Mouse (Mus musculus) MEL (cell line): ENCODE measurements around the gene Col6a5. TPM values are rescaled to one million over a fixed set of nuclear protein-coding genes. Genes with fewer than 3 reads are reported as not detected.

Experiments
- DNase-seq: peaks from one replicate; pipeline ENCODE4 v3.0.0; 2011; ENCODE audit warnings: low read depth, low spot score
- H3K27ac ChIP-seq: 2 replicates; pipeline ENCODE4 v1.5.1; 2012; ENCODE audit warnings: low read depth, mild to moderate bottlenecking, control low read depth, low read length, moderate library complexity; ENCODE audit not compliant: control insufficient read depth
- H3K27me3 ChIP-seq, 2 experiments: fragments of 150-350 bp in 1 of 2; sonication (generic) in 1 of 2; 2 replicates each; pipeline ENCODE4 v1.6.1; 2012; ENCODE audit warnings: low read length in 2 of 2, mild to moderate bottlenecking in 2 of 2, improper control_type of control experiment in 1 of 2, moderate library complexity in 1 of 2; ENCODE audit not compliant: insufficient read depth in 2 of 2, control insufficient read depth in 1 of 2
- H3K36me3 ChIP-seq, 2 experiments: 2 replicates each; pipeline ENCODE4 v1.6.1; 2012 to 2014; ENCODE audit warnings: low read length in 2 of 2, improper control_type of control experiment in 1 of 2, inconsistent platforms in 1 of 2, mild to moderate bottlenecking in 1 of 2; ENCODE audit not compliant: insufficient read depth in 2 of 2, control insufficient read depth in 1 of 2
- H3K4me1 ChIP-seq, 2 experiments: fragments of 150-350 bp in 1 of 2; sonication (generic) in 1 of 2; 2 replicates each; pipeline ENCODE4 v1.6.1; 2012; ENCODE audit warnings: low read length in 2 of 2, improper control_type of control experiment in 1 of 2, mild to moderate bottlenecking in 1 of 2; ENCODE audit not compliant: insufficient read depth in 2 of 2, control insufficient read depth in 1 of 2
- H3K4me3 ChIP-seq, 2 experiments: fragments of 150-350 bp in 1 of 2; sonication (generic) in 1 of 2; 2 replicates each; pipeline ENCODE4 v1.5.1; 2012; ENCODE audit warnings: low read depth in 2 of 2, low read length in 2 of 2, mild to moderate bottlenecking in 2 of 2, moderate library complexity in 2 of 2, control low read depth in 1 of 2, improper control_type of control experiment in 1 of 2; ENCODE audit not compliant: control insufficient read depth in 1 of 2, insufficient read depth in 1 of 2
- H3K79me2 ChIP-seq: 2 replicates; pipeline ENCODE4 v1.6.1; 2012; ENCODE audit warnings: mild to moderate bottlenecking, low read length, moderate library complexity; ENCODE audit not compliant: control insufficient read depth, poor library complexity, insufficient read depth
- H3K9ac ChIP-seq: 2 replicates; pipeline ENCODE4 v1.6.1; 2012; ENCODE audit warnings: low read depth, mild to moderate bottlenecking, control low read depth, low read length, moderate library complexity; ENCODE audit not compliant: control insufficient read depth, poor library complexity, severe bottlenecking
- H3K9me3 ChIP-seq: fragments of 150-350 bp; sonication (generic); replicated peaks from 2 replicates; pipeline ENCODE4 v1.6.1; 2012; ENCODE audit warnings: mild to moderate bottlenecking, low read length, improper control_type of control experiment, moderate library complexity; ENCODE audit not compliant: insufficient read depth
- CHD1 ChIP-seq: IDR thresholded peaks from 2 replicates; pipeline ENCODE4 v1.6.1; 2012; ENCODE audit warnings: low read depth, mild to moderate bottlenecking, inconsistent platforms, low read length, improper control_type of control experiment
- ELF1 ChIP-seq: IDR thresholded peaks from 2 replicates; pipeline ENCODE4 v1.6.1; 2014; ENCODE audit warnings: low read depth, mild to moderate bottlenecking, inconsistent platforms, low read length, improper control_type of control experiment, moderate library complexity
- EP300 ChIP-seq, 2 experiments: IDR thresholded peaks; 2 replicates each; pipeline ENCODE4 v1.6.1; 2011; ENCODE audit warnings: improper control_type of control experiment in 2 of 2, low read length in 2 of 2, low read depth in 1 of 2, mild to moderate bottlenecking in 1 of 2
- GATA1 ChIP-seq: IDR thresholded peaks from 2 replicates; pipeline ENCODE4 v1.6.1; 2011; ENCODE audit warnings: low read depth, low read length, improper control_type of control experiment
- JUND ChIP-seq: IDR thresholded peaks from 2 replicates; pipeline ENCODE4 v1.6.1; 2011; ENCODE audit warnings: low read depth, mild to moderate bottlenecking, improper control_type of control experiment, low read length
- KAT2A ChIP-seq: conservative IDR thresholded peaks from 2 replicates; pipeline ENCODE4 v1.6.1; 2012; ENCODE audit warnings: low read depth, low read length, improper control_type of control experiment, inconsistent platforms
- MYC ChIP-seq: IDR thresholded peaks from 2 replicates; pipeline ENCODE4 v1.6.1; 2011; ENCODE audit warnings: low read depth, mild to moderate bottlenecking, low read length, improper control_type of control experiment, moderate library complexity
- NELFE ChIP-seq: IDR thresholded peaks from 2 replicates; pipeline ENCODE4 v1.6.1; 2011; ENCODE audit warnings: low read depth, low read length, improper control_type of control experiment
- POLR2A ChIP-seq, 2 experiments: IDR thresholded peaks; 2 replicates each; pipeline ENCODE4 v1.6.1; 2011 to 2012; ENCODE audit warnings: low read length in 2 of 2, mild to moderate bottlenecking in 2 of 2, control low read depth in 1 of 2, improper control_type of control experiment in 1 of 2, low read depth in 1 of 2, moderate library complexity in 1 of 2; ENCODE audit not compliant: control insufficient read depth in 1 of 2, insufficient read depth in 1 of 2, poor library complexity in 1 of 2
- POLR2AphosphoS5 ChIP-seq: IDR thresholded peaks from 2 replicates; pipeline ENCODE4 v1.6.1; 2012; ENCODE audit warnings: low read depth, borderline replicate concordance, mild to moderate bottlenecking, inconsistent platforms, low read length, moderate library complexity, mixed read lengths
- RAD21 ChIP-seq: IDR thresholded peaks from 2 replicates; pipeline ENCODE4 v1.6.1; 2011; ENCODE audit warnings: mild to moderate bottlenecking, low read depth, low read length, improper control_type of control experiment
- SIN3A ChIP-seq: IDR thresholded peaks from 2 replicates; pipeline ENCODE4 v1.6.1; 2012; ENCODE audit warnings: low read length, improper control_type of control experiment, inconsistent platforms
- TBP ChIP-seq: IDR thresholded peaks from 2 replicates; pipeline ENCODE4 v1.8.0; 2011; ENCODE audit warnings: low read depth, low read length, improper control_type of control experiment
- TCF12 ChIP-seq: IDR thresholded peaks from 2 replicates; pipeline ENCODE4 v1.6.1; 2014; ENCODE audit warnings: low read depth, mild to moderate bottlenecking, inconsistent platforms, low read length, improper control_type of control experiment, moderate library complexity
- UBTF ChIP-seq: IDR thresholded peaks from 2 replicates; pipeline ENCODE4 v1.6.1; 2012; ENCODE audit warnings: low read depth, mild to moderate bottlenecking, inconsistent platforms, low read length, improper control_type of control experiment, moderate library complexity, borderline replicate concordance; ENCODE audit not compliant: insufficient read depth
- USF2 ChIP-seq, 2 experiments: IDR thresholded peaks; 2 replicates each; pipeline ENCODE4 v1.6.1; 2011 to 2012; ENCODE audit warnings: improper control_type of control experiment in 2 of 2, low read length in 2 of 2, borderline replicate concordance in 1 of 2, inconsistent platforms in 1 of 2, low read depth in 1 of 2, mild to moderate bottlenecking in 1 of 2; ENCODE audit not compliant: insufficient read depth in 1 of 2
- ZC3H11A ChIP-seq: IDR thresholded peaks from 2 replicates; pipeline ENCODE4 v1.6.1; 2012; ENCODE audit warnings: low read depth, mild to moderate bottlenecking, inconsistent platforms, low read length, improper control_type of control experiment
- ZKSCAN1 ChIP-seq: IDR thresholded peaks from 2 replicates; pipeline ENCODE4 v1.6.1; 2012; ENCODE audit warnings: low read depth, mild to moderate bottlenecking, inconsistent platforms, low read length, improper control_type of control experiment, moderate library complexity
- ZNF384 ChIP-seq: IDR thresholded peaks from 2 replicates; pipeline ENCODE4 v1.6.1; 2012; ENCODE audit warnings: low read depth, mild to moderate bottlenecking, inconsistent platforms, low read length, improper control_type of control experiment
- polyA plus RNA-seq, 2 experiments: library from polyadenylated mRNA; stranded (reverse) in 1 of 2; unstranded in 1 of 2; fragments of >175 nt in 1 of 2; fragments of >200 nt in 1 of 2; gene quantifications; 2 replicates each; pipeline versions ENCODE4 v1.2.1 to v1.2.4; 2012; ENCODE audit warnings: low replicate concordance in 2 of 2, low read depth in 1 of 2; ENCODE audit not compliant: insufficient read length in 2 of 2, insufficient read depth in 1 of 2, missing spikeins in 1 of 2
- total RNA-seq: library from RNA; depleted of rRNA; stranded (reverse); fragments of 300-350 nt; gene quantifications from 2 replicates; pipeline ENCODE4 v1.2.3, GENCODE M21; 2012; rRNA removed

Gene Col6a5
- not detected in 2 replicates for total RNA-seq
- not detected for polyA plus RNA-seq

- TF ChIP-seq RAD21 (no peak), POLR2A (IDR thresholded peaks at IDR 0.05; ENCODE audit: control insufficient read depth in 1 of 2, insufficient read depth in 1 of 2, low read depth in 1 of 2, low read length in 2 of 2, poor library complexity in 1 of 2) (no peak), ZC3H11A (no peak), UBTF (no peak), CHD1 (no peak), NELFE (no peak), KAT2A (no peak), ZNF384 (no peak), MYC (no peak), EP300 (IDR thresholded peaks at IDR 0.05; ENCODE audit: low read depth in 1 of 2, low read length in 2 of 2) (no peak), POLR2AphosphoS5 (no peak), TCF12 (no peak), TBP (no peak)
- Histone ChIP-seq H3K9me3 (no peaks in the 10 kb centered on the region), H3K79me2 (no peaks in the 10 kb centered on the region)
Measured at GRCm38 (mm10) chr9:105960533-105960932, at the start of gene Col6a5. Col6a5 (minus strand) TSS chr9:105960643.

GRCm38 (mm10) chr9:105997955-105998354 is 37.5 kb upstream of the Col6a5 start:
- H3K9ac ChIP-seq: no peak overlapping the region
- no peak overlapping the region for H3K4me3 ChIP-seq
- H3K27ac ChIP-seq: no peak overlapping the region
- no peaks in the 10 kb centered on the region for H3K9me3 ChIP-seq
- no peaks in the 10 kb centered on the region for H3K4me1 ChIP-seq
- H3K36me3 ChIP-seq: no peaks in the 10 kb centered on the region
- H3K79me2 ChIP-seq: no peaks in the 10 kb centered on the region
- H3K27me3 ChIP-seq: no peaks in the 10 kb centered on the region
- DNase-seq: no peak
- TF ChIP-seq CHD1 (no peak), USF2 (IDR thresholded peaks at IDR 0.05; ENCODE audit: borderline replicate concordance in 1 of 2, insufficient read depth in 1 of 2, low read depth in 1 of 2, low read length in 2 of 2) (no peak)

More at GRCm38 (mm10) chr9:105960533-105960932, at the start of gene Col6a5:
- no peaks in the 10 kb centered on the region for H3K36me3 ChIP-seq
- H3K27ac ChIP-seq: no peak within 1 kb of the TSS
- DNase-seq: no peak
- no peaks in the 10 kb centered on the region for H3K27me3 ChIP-seq
- no peak within 1 kb of the TSS for H3K9ac ChIP-seq
- no peaks in the 10 kb centered on the region for H3K4me1 ChIP-seq
- H3K4me3 ChIP-seq: no peak within 1 kb of the TSS

GRCm38 (mm10) chr9:105992425-105992824 is 32.0 kb upstream of the Col6a5 start:
- no peak overlapping the region for H3K27ac ChIP-seq
- no peaks in the 10 kb centered on the region for H3K4me1 ChIP-seq
- DNase-seq: no peak
- no peaks in the 10 kb centered on the region for H3K79me2 ChIP-seq
- TF ChIP-seq POLR2AphosphoS5: no peak
- TF ChIP-seq ZNF384: no peak
- no peak for TF ChIP-seq ZKSCAN1
- no peak for TF ChIP-seq NELFE
- TF ChIP-seq JUND: no peak
- no peak for TF ChIP-seq POLR2A (IDR thresholded peaks at IDR 0.05; ENCODE audit: control insufficient read depth in 1 of 2, insufficient read depth in 1 of 2, low read depth in 1 of 2, low read length in 2 of 2, poor library complexity in 1 of 2)
- no peak for TF ChIP-seq ZC3H11A
- TF ChIP-seq GATA1: no peak
- no peak for TF ChIP-seq SIN3A
- TF ChIP-seq ELF1: no peak
- H3K27me3 ChIP-seq: no peaks in the 10 kb centered on the region
- no peaks in the 10 kb centered on the region for H3K9me3 ChIP-seq
- H3K9ac ChIP-seq: no peak overlapping the region
- no peaks in the 10 kb centered on the region for H3K36me3 ChIP-seq
- no peak overlapping the region for H3K4me3 ChIP-seq
